Mouse (Mus musculus) ES-Bruce4 (cell line): ENCODE measurements at regions not wholly inside any gene's neighbourhood (a gene's known extent, or its start where the extent isn't known, plus 50 kb on each side); places are given as distances from the start of the nearest gene placed in this dataset.
"Not testable (repeated sequence)": the region's sequence is repeated elsewhere in the genome, so short reads cannot be mapped to it uniquely, and the experiment has no call there.

ENCODE experiments used
- H3K27ac ChIP-seq: 2 replicates; pipeline ENCODE4 v1.5.1; 2012; ENCODE audit warnings: low read length, inconsistent platforms; ENCODE audit not compliant: insufficient read depth
- H3K27me3 ChIP-seq: 2 replicates; pipeline ENCODE4 v1.6.1; 2012; ENCODE audit warnings: mild to moderate bottlenecking, low read length, inconsistent platforms; ENCODE audit not compliant: control insufficient read depth, poor library complexity, insufficient read depth, severe bottlenecking
- H3K36me3 ChIP-seq: 2 replicates; pipeline ENCODE4 v1.6.1; 2012; ENCODE audit warnings: inconsistent platforms, mild to moderate bottlenecking, low read length, moderate library complexity; ENCODE audit not compliant: control insufficient read depth, poor library complexity, insufficient read depth, severe bottlenecking
- H3K4me1 ChIP-seq: one replicate; pipeline ENCODE4 v1.8.1; 2011; ENCODE audit warnings: low read length; ENCODE audit not compliant: control insufficient read depth, insufficient read depth
- H3K4me3 ChIP-seq: 2 replicates; pipeline ENCODE4 v1.5.1; 2011; ENCODE audit warnings: low read depth, mild to moderate bottlenecking, low read length
- H3K9ac ChIP-seq: 2 replicates; pipeline ENCODE4 v1.6.1; 2012; ENCODE audit warnings: low read depth, mild to moderate bottlenecking, inconsistent platforms; ENCODE audit not compliant: poor library complexity, severe bottlenecking
- H3K9me3 ChIP-seq: replicated peaks from 2 replicates; pipeline ENCODE4 v1.6.1; 2012; ENCODE audit warnings: mild to moderate bottlenecking, low read length, inconsistent platforms; ENCODE audit not compliant: control insufficient read depth, poor library complexity, insufficient read depth, severe bottlenecking
- CTCF ChIP-seq: IDR thresholded peaks from one replicate; pipeline ENCODE4 v1.8.1; 2011; ENCODE audit warnings: low read depth, low read length
- EP300 ChIP-seq: IDR thresholded peaks from 2 replicates; pipeline ENCODE4 v1.6.1; 2011; ENCODE audit warnings: low read depth, low read length; ENCODE audit not compliant: insufficient read depth
- POLR2A ChIP-seq: IDR thresholded peaks from one replicate; pipeline ENCODE4 v1.8.1; 2011; ENCODE audit warnings: low read length; ENCODE audit not compliant: insufficient read depth

DNA sequence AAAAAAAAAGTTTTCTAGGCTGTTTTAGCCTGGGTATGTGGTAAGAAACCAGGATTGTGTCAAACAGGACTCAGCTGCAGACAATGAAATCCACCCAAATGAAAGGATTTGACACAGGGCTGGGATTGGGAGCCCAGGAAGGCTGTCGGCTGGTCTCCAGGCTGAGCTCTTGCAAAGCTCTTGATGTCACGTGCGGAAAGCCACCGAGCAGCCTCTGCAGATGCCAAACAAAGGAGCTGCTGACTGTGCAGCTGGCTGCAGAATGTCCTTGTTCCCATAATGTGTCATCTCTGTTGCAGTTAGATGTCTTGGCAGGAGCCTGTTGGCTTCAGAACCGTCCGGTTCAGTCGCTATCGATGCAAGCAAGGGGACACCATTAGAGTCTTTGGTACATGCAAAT is 56.1 kb downstream of the Bbs10 start:
- H3K9me3 ChIP-seq, result 0 out of 2 replicates have a peak, but pooled peaks cover 2% of the 10 kb centered on the region
- H3K36me3 ChIP-seq, result no peaks in the 10 kb centered on the region
- H3K27ac ChIP-seq, result no peak overlapping the region
- no peaks in the 10 kb centered on the region for H3K27me3 ChIP-seq
- no peak overlapping the region for H3K9ac ChIP-seq
- H3K4me1 ChIP-seq, result no peaks in the 10 kb centered on the region
- TF ChIP-seq POLR2A (no peak), CTCF (no peak), EP300 (no peak)
- H3K4me3 ChIP-seq, result no peak overlapping the region

DNA sequence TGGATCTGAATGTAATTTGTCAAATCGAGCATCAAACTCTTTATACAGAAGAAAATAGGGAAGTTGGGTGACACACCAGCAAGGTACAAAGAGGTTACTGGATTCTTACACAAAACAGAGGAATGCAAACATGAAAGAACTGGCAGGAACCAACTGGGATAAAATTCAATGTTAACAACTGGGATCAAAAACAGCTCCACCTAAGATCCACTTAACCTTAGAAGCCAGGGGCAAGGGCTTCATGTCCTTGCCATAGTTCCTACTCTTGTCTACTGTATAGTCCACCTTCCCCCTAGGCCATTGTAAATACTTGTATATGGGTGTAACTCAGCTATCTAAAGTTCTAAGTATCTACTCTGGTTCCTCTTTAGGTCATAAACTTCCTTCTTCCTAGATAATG is 59.9 kb downstream of the Bbs10 start:
- not testable (repeated sequence) for H3K4me1 ChIP-seq, H3K27ac ChIP-seq, H3K4me3 ChIP-seq, H3K27me3 ChIP-seq, H3K9me3 ChIP-seq, H3K9ac ChIP-seq, H3K36me3 ChIP-seq

DNA sequence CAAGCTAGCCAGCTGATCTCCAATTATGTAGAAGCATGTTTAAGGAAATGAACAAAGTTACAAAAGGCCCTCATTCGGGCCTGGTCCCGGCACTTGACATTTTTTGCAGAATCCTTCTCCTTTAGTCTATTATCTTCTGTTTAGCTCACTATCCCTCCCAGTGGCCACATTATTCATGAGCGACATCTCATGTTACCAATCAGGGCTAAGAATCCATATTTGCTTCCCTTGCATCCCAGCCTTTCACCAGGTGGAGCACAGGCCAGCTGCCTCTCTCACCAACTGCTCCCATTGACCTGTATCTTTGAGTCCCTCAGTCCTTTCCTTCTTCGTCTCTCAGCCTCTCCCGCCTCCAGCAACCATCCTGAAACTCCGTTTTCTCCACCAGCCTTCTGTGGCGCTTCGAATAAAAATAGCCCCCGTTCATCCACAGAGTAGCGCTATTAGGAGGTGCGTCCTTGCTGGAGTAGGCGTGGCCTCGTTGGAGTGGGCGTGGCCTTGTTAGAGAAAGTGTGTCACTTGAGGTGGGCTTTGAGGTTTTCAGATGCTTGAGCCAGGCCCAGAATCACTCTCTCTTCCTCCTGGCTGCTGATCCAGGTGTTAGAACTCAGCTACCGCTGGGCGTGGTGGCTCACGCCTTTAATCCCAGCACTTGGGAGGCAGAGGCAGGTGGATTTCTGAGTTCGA is 63.4 kb downstream of the Bbs10 start:
- Histone ChIP-seq H3K9me3 (0 out of 2 replicates have a peak, but pooled peaks cover 2% of the 10 kb centered on the region), H3K4me1 (no peaks in the 10 kb centered on the region), H3K27ac (no peak overlapping the region), H3K27me3 (no peaks in the 10 kb centered on the region), H3K4me3 (no peak overlapping the region), H3K9ac (no peak overlapping the region), H3K36me3 (no peaks in the 10 kb centered on the region)
- no peak for TF ChIP-seq EP300

DNA sequence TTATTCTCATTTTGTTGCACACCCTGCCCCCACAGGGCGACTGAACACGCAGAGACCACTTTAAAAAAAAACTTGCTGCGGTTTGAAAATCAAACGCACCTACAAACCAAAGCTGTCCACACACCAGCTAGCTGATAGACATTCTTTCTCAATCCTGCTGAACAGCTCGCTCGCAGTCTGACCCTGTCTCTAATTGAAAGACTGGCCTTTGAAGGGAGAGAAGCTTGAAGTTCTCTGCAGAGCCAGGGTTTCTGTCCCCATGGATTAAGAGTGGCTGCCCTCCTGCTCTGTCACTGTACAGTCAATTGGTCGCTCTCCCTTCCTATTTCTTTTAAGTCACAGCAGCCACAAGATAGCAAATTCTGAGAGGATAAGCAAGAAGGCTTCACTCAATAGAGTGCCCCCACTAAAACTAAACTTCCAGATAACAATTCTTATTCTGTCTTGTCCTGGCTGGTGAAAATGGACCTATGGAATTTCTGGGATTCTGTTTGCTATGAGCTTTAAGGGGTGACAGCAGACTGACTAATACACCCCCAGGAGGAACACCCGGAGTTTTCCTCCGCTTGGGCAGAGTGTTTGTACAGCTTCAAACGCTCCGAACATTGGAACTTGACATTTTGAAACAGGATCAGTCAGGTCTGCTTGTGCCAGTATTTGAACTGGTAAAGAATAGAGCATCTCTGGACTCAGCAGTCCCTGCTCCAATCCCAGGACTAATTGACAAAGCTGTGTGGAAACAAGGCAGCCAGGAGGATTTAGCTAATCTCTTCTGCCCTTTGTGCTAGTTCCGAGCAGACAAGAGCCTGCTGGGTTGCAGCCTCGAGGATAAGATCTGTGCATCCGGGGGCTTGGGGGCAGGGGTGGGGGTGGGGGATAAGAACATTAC is 65.5 kb downstream of the Bbs10 start:
- TF ChIP-seq POLR2A (no peak), CTCF (no peak), EP300 (no peak)
- Histone ChIP-seq H3K4me1 (no peaks in the 10 kb centered on the region), H3K9ac (no peak overlapping the region), H3K4me3 (no peak overlapping the region), H3K9me3 (no peaks in the 10 kb centered on the region), H3K27me3 (no peaks in the 10 kb centered on the region), H3K36me3 (no peaks in the 10 kb centered on the region), H3K27ac (no peak overlapping the region)

DNA sequence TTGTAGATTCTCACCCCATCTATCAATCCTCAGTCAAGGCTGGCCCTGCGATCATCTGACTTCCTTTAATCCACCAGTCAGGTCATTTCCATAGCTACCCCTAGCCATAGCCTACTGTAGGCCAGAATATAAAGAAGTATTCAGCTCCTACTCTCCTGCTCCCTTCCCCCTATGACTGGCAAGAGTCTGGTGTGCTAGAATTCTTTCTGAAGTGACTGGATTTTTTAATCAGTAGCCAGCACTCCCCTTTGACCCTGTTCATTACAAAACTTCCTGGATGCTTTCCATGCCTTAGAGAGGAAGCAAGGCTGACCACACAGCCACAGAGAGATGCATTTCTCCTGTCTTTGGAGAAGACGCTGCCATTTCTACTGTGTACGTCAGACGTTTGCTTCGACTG is 66.5 kb downstream of the Bbs10 start:
- TF ChIP-seq EP300 (no peak), CTCF (no peak), POLR2A (no peak)
- Histone ChIP-seq H3K9ac (no peak overlapping the region), H3K9me3 (peaks cover 10% of the 10 kb centered on the region; the same call in 1 of the 2 replicates), H3K27ac (no peak overlapping the region), H3K4me1 (no peaks in the 10 kb centered on the region), H3K27me3 (no peaks in the 10 kb centered on the region), H3K36me3 (no peaks in the 10 kb centered on the region), H3K4me3 (no peak overlapping the region)

DNA sequence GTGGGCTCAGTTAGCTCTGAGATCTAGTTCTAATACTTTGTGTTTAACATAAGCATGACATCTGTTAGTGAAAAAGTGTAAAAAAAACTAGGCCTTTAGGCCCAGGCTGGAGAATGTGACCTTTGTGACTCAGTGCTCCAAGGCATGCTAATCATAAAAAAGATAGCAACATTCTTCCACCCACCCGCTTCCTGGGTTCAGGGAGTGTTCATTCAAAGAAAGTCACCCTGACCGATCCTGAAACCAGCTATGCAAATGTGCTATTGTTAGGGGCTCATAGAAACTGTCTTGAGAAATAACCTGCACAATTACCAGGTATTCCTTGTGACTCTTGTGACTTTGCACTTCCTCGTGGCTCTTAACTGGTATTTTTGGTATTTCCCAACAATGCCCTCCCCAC is 70.6 kb downstream of the Bbs10 start:
- H3K9ac ChIP-seq, H3K4me3 ChIP-seq, H3K27ac ChIP-seq, H3K36me3 ChIP-seq, H3K4me1 ChIP-seq, H3K27me3 ChIP-seq: not testable (repeated sequence)
- peaks cover 10% of the 10 kb centered on the region; the same call in 1 of the 2 replicates for H3K9me3 ChIP-seq
